Mouse (Mus musculus): Measurements from ENCODE around the gene Ccdc73.

The Ccdc73 gene

DNA sequence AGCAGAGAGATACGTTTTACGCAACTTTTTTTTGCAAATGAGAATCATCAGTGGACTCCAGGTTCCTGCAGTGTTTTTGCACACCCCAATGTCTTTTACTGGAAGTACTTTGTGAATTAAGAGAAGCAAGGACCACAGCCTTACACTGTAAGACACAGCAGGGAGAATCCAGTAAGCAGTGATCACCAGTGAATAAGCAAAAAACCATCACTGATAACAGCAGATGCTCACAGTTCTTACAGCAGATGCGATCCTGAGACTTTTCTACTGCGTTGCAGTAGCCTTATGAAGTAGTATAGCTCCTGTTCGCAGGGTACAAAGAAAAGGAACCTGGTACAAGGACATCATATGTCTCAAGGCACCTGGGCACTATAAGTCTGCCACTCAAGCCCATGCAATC, 162.9 kb downstream of the Ccdc73 start:
- no peak for DNase-seq

DNA sequence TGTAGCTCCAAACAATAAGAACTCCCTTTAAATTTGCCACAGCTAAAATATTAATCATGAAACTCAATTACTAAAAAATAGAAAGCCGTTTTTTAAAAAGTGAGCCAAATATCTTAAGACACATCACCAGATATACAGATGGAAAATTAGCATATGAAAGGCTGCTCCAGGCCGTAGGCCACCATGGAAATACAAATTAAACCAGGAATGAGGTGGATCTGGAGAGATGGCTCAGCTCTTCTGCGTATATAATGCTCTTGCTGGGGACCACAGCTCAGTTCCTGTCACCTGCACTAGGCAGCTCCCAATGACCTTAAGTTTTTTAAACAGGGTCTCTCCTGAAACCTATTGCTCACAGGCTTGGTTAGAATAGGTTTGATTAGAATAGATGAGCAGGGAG, 166.5 kb downstream of the Ccdc73 start:
- DNase-seq = no peak

DNA sequence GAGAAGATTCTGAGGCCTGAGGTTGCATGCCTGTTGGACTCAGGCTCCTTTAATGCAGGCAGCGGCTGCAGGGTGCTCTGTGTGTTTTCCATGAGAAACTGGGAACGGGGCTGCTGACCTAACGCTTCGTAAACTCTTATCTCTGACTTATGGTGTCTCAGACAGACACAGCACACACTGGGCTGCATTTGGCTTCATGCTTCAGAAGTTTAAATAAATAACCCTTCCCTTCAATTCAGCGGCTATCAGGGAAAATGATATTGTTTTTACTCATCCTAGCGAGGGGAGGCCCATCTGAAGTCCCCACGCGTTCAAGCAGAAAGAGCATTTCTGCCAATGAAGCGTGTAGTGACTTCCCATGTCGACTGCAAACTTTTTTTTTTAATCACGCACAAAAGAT, 168.4 kb downstream of the Ccdc73 start:
- no peak for DNase-seq

DNA sequence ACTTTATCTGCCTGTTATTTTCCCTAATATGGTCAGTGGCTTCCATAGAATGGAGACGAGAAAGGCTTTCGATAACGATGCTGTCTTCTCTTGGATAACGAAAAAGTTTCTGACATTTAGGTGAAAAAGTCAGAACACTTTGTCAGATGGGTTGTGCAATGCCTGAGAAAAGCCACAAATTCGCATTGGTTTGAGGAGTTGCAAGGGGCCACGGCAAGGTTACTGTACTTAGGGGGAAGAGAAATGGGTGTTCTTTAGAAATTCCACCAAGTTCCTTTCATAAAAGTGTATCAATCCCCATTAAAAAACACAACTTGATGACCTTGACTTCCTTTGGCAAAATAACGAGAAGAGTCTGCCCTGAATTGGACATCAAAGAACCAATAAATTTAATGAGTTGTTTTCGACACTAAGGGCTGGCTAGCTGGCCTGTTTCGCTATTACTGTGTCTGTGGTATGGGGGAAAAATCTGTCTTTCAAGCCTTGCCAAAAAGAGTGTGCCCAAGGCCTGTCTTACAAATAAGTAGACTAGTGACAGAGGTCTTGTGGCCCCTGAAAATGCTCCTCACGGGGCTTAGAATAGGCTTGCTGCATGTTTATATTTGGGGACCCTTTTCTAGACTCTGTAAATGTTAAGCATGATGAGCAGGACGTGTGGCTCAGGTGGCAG, 168.9 kb downstream of the Ccdc73 start:
- DNase-seq = no peak

DNA sequence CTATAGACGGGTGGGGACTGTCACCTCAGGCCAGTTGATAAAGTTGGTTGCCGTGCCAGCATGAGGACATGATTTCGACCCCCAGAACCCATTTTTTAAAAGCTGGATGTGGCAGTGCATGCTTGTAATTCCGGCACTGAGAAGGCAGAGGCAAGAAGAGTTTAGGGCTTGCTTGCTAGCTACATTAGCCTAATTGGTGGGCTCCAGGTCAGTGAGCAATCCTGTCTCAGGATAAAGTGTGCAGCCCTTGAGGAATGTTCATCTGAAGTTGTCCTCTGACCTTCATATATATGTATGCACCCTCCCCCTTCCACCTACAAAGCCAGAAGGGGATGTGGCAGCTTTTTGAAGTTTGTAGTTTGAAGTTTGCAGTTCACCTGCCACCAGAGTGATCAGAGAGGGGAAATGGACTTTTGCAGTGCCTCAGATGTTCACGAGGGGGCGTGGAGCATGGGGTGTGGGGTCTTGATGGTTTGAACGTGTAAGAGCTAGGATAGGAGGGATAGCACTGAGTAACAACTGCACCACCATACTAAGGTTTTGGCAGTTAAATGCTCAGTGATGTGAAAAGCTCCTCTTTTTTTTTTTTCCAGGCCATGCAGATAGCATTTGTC, 170.5 kb downstream of the Ccdc73 start:
- peak; percentile 9 to 20 for DNase-seq

DNA sequence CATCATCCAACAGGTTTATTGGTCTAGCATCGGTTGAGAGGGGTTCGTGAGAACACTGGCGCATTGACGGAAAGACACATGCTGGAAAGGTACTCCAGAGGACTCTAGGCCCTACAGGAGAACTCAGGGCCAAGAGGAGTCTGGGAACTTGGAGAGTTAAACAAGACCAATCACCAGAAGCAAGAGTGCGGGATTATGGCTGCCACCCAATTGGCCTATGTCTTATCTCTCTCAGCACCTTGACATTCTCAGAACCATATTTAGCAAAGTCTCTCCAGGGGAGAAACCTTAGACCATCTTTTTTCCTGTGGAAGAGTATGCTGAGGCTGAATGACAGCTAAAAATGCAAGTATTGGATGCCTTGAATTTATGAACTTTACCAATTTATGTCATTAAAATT, 171.3 kb downstream of the Ccdc73 start:
- DNase-seq = no peak

DNA sequence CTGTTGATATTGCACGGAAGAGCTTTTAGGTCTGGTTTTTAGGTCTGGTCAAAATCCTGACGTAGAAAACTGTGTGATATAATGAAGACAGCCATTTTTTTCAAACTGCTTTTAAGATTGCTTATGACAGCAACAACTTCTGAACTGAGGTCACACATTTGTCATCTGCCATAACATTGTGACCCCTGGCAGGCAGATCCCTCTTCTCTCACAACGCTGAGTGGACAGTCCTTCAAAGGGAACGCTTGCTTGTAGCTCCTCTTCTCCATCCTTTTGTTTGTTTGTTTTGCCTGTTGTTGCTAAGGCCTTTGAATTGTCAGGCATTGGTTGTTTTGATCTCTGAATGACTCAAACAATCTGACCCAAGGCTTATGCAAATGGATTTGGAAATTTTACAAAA, 173.3 kb downstream of the Ccdc73 start:
- no peak for DNase-seq

DNA sequence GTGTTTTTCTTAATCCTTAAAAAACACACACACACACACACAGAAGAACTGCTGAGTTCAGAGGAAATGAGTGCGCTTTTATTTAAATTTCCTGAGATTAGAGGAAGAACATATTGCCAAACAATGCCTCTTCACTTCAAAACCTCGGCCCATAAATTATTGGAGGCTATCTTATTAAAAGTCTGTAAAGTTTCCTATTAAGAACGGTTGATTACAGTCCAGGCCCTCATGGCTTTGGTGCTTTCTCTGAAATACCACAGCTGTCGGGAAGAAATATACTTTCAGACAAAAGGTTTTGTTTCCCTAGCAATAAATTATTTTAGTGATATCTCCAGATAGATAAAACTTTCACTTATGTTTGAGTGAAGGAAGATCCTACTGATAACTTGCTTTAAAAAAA, 175.5 kb downstream of the Ccdc73 start:
- DNase-seq = no peak

DNA sequence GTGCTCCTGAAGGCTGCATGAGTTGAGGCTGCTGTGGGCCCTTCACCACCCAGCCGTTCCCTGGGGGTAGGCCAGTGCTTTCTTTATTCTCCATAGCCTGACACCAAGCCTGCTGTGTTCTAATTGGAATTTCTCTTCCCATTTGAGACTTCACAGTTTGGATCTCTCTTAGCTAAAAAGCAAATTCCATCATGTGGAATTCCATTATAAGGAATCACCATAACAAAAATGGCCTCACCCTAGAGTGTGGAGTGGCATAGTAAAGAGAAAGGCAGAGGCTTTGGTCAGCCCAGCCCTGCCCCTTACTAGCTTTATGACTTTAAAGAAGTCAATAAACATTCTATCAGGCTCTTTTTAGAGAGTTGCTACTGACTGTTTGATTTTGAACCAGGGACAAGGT, 180.7 kb downstream of the Ccdc73 start:
- DNase-seq = no peak

DNA sequence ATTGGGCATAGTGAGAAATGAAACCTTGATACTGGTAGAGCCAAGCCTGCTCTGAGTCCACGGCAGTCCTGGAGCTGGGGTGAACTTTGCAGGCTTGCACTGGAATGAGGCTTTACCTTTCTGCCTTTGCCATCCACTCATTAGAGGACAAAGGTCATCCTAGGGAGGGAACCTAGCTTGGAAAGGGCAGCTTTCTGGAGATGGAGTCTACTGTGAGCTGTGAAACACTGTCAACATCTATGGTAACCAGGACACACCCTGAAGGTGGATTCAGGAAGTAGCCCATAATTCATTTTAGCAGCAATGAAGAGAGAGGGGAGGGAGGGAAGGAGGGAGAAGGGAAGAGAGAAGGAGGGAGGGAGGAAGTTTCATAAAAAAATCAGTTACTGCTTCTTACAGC, 187.9 kb downstream of the Ccdc73 start:
- no peak for DNase-seq

DNA sequence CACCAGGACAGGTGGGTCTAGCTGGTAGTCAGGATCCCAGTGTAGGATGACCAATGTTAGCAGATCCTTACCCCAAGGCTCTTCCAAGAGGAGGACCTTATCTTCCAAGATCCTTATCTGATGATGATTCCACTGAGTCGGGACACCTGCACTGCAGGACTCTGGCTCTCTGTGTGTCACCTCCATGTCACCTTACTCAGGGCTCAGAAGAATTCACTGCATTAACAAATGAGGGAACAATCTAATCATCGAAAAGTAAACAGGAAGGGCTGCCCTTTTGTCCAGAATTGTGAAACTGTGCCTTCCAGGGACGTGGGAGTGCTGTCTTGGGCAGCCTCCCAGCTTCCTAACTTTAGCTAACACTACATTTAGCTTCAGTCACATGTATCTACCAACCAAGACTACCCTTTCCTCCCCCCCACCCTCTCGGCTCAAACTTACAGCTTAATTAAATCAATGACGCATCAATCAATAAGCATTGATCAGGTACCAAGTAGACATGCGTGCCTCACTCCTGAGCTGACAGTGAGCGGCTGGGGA, 191.0 kb downstream of the Ccdc73 start:
- DNase-seq = no peak

DNA sequence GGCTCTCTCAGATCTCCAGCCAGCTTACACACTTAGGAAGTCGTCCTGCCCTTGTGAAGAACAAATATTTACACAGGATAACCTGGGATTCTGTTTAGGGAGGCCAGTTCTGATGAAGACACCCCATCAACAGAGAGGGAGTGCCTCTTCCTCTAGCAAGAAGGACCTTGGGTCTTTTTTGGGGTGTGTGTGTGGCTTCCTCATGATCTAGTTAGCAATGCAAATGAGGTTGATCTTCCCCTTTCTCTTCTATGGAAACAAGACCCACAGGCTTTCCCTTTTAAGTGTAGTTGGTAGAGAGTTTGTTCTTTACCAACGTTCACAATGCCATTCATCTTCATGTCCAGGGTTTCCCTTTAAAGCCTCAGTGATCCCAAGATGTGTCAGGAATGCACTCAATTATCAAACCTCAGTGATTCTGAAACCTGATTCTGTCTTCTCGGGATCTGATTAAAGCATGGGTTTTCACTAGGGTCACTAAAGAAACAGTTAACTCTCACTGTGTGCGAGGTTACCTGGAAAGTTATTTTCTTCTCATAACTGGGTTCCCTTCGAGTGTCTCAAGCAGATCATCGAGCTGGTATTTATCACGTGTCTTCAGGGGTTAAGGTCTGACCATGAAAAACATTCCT, 195.3 kb downstream of the Ccdc73 start:
- no peak for DNase-seq
